ENCODE assay signal across 8 mouse cellular contexts in the genomic region with DNA sequence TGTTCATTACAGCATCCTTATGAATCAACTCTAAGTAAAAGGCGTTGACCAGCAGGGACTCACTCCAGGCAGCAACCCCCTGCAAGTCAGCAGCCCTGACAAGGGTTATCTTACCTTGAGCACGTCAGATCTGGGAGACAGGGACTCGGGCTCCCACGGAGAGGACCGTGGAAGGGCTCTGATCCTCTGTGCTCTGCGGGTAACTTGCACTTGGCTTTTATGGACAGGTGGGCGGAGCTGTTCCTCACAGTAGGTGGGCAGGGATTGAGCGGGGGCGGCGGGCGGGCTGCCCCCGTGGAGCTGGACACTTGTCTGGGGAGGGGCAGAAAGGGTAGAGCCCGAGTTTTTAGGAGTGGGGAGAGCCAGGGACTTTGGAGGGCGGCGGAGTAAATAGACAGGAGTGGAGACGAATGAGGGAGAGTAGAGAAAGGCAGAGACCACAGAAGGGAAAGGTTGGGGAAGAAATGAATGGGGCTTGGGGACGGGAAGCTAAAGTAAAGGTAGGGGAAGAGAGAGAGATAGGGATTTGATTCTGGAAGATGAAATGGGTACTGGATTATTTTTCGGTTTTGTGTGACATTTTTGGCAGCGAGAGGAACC. TPM values are rescaled to one million over a fixed set of nuclear protein-coding genes. Genes with fewer than 3 reads are reported as not detected.
DNase-seq lines count a peak whose midpoint lies in the region; ATAC-seq and TF ChIP-seq lines count a peak whose summit lies in the region.

A gene (minus strand): TSS at position 212 of the 600 bp plus-strand sequence.

- peaks cover 9% of the 10 kb centered on the region for H3K4me1 ChIP-seq in forebrain, embryonic 15.5 days
- peaks cover 5% of the 10 kb centered on the region; the same call in 1 of the 2 replicates for H3K4me1 ChIP-seq in hindbrain, postnatal 0 days (ENCODE audit: insufficient read depth, low read length)

- ATAC-seq in forebrain, embryonic 15.5 days (replicated peaks), result peak; percentile 53; the same call in 1 of the 2 replicates
- peak; percentile 66 for ATAC-seq in hindbrain, postnatal 0 days

- H3K4me2 ChIP-seq in forebrain, embryonic 15.5 days (replicated peaks), result peak within 1 kb of the TSS; percentile 54
- H3K4me2 ChIP-seq in hindbrain, postnatal 0 days (ENCODE audit: low read depth, low read length), result peak within 1 kb of the TSS; percentile 79

- 3% methylated on average over 19 of the region's 19 CpGs for WGBS in forebrain, embryonic 15.5 days
- 2% methylated on average over 19 of the region's 19 CpGs for WGBS in hindbrain, postnatal 0 days

- no peaks in the 10 kb centered on the region for H3K9me3 ChIP-seq in forebrain, embryonic 15.5 days
- H3K9me3 ChIP-seq in hindbrain, postnatal 0 days (ENCODE audit: low read length), result no peaks in the 10 kb centered on the region

- H3K4me3 ChIP-seq in forebrain, embryonic 15.5 days, result peak within 1 kb of the TSS; percentile 37
- H3K4me3 ChIP-seq in hindbrain, postnatal 0 days (ENCODE audit: low read length), result peak within 1 kb of the TSS; percentile 40

- peak; percentile 10 to 21 for DNase-seq in cerebellum, postnatal 14 days
- no peak for DNase-seq in cerebellum, adult 11 months
- DNase-seq in Muller cell, postnatal 12 days (ENCODE audit: inconsistent ontology term), result peak; percentile 83
- peak; percentile 12 for DNase-seq in hindbrain, postnatal 0 days (ENCODE audit: low spot score)
- peak; percentile 10 for DNase-seq in lung, postnatal 36 days
- DNase-seq in thymus, postnatal 0 days (ENCODE audit: low spot score), result no peak
- no peak for DNase-seq in layer of hippocampus, adult 18-20 months (ENCODE audit: low spot score in 2 of 2)

- peak within 1 kb of the TSS; percentile 41 for H3K9ac ChIP-seq in forebrain, embryonic 15.5 days (replicated peaks)
- H3K9ac ChIP-seq in hindbrain, postnatal 0 days (replicated peaks; ENCODE audit: low read length), result peak within 1 kb of the TSS; percentile 60

- TF ChIP-seq CTCF in hindbrain, postnatal 0 days (IDR thresholded peaks at IDR 0.05; ENCODE audit: low read depth), result no peak

- no peak within 1 kb of the TSS for H3K27ac ChIP-seq in forebrain, embryonic 15.5 days (replicated peaks)
- 0 out of 2 replicates have a peak within 1 kb of the TSS, but pooled peaks have one; percentile 21 for H3K27ac ChIP-seq in hindbrain, postnatal 0 days

- H3K27me3 ChIP-seq in forebrain, embryonic 15.5 days, result no peaks in the 10 kb centered on the region
- no peaks in the 10 kb centered on the region for H3K27me3 ChIP-seq in hindbrain, postnatal 0 days (ENCODE audit: insufficient read depth, low read length)

- no peaks in the 10 kb centered on the region for H3K36me3 ChIP-seq in forebrain, embryonic 15.5 days
- no peaks in the 10 kb centered on the region for H3K36me3 ChIP-seq in hindbrain, postnatal 0 days (ENCODE audit: insufficient read depth, low read length)

RNA-seq across cellular contexts. Expression of the gene that starts here (rescaled TPM):
- 1.1 and 6.0 TPM in 2 replicates for polyA plus RNA-seq in forebrain, embryonic 15.5 days (2015; fragmentation: Nextera tagmentation; extraction: Ambion mirVana)
- total RNA-seq in hindbrain, postnatal 0 days (2014; rRNA removed), result 7.5 and 8.9 TPM in 2 replicates
- polyA plus RNA-seq in hindbrain, postnatal 0 days (2015; fragmentation: Nextera tagmentation; extraction: Ambion mirVana), result 7.7 and 8.3 TPM in 2 replicates
- 0.06 and 0.23 TPM in 2 replicates for polyA plus RNA-seq in thymus, postnatal 0 days (2015; fragmentation: Nextera tagmentation; extraction: Ambion mirVana)
- total RNA-seq in layer of hippocampus, adult 18-20 months (2021), result 1 to 10 TPM in 1 of 2 experiments, under 1 TPM in 1; 0.53 to 1.3 TPM

Comparison
In these comparisons a context has a peak if more than half of its experiments do, and no peak if none do; other contexts are left out.
1. DNase-seq: peak in cerebellum, postnatal 14 days (2 of 2), Muller cell, postnatal 12 days (single experiment), hindbrain, postnatal 0 days (single experiment) and lung, postnatal 36 days (single experiment); none in cerebellum, adult 11 months (single experiment), thymus, postnatal 0 days (single experiment) and layer of hippocampus, adult 18-20 months (0 of 2).